Comparison of ENCODE assay signal across 9 mouse cellular contexts in the genomic region with DNA sequence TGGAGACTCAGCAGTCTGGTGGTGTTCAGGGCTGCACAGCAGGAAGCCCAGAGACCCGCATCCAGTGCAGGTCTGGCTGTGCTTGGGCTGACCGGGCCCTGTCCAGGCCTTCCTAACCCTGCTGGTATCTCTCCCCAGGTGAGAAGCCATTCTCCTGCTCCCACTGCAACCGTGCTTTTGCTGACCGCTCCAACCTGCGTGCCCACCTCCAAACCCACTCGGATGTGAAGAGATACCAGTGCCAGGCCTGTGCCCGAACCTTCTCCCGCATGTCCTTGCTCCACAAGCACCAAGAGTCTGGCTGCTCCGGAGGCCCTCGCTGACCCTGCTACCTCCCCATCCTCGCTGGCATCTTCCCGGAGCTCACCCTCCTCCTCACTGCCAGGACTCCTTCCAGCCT. TPM values are rescaled to one million over a fixed set of nuclear protein-coding genes. Genes with fewer than 3 reads are reported as not detected.
DNase-seq lines count a peak whose midpoint lies in the region; ATAC-seq and TF ChIP-seq lines count a peak whose summit lies in the region.
"Had no signal": no experiment of that assay in that cellular context is flagged by ENCODE, and none has a peak within 500 bp of the region (broad histone marks: within the 10 kb centered on the region; RNA-seq: fewer than 3 reads in every experiment).

No protein-coding gene starts in this region.

- no peak for TF ChIP-seq CTCF in E14TG2a.4 (conservative IDR thresholded peaks at IDR 0.05; ENCODE audit: low read length)

- DNase-seq in kidney, postnatal 36 days, result no peak
- no peak for DNase-seq in embryonic facial prominence, embryonic 11.5 days (ENCODE audit: low spot score)
- no peak for DNase-seq in limb, embryonic 14.5 days (ENCODE audit: low spot score)
- DNase-seq in MN1 (ENCODE audit: low spot score), result no peak
- DNase-seq: cerebellum, postnatal 36 days had no signal

- TF ChIP-seq POLR2A in limb, embryonic 14.5 days (IDR thresholded peaks at IDR 0.05; ENCODE audit: borderline replicate concordance, extremely low read depth, insufficient read depth, insufficient read length), result no peak

- no peaks in the 10 kb centered on the region for H3K9me3 ChIP-seq in kidney, embryonic 15.5 days (replicated peaks)
- no peaks in the 10 kb centered on the region for H3K9me3 ChIP-seq in E14TG2a.4 (ENCODE audit: low read length)
- no peaks in the 10 kb centered on the region for H3K9me3 ChIP-seq in embryonic facial prominence, embryonic 11.5 days (replicated peaks; ENCODE audit: control insufficient read depth, low read length)
- H3K9me3 ChIP-seq in limb, embryonic 14.5 days (ENCODE audit: control insufficient read depth, low read length), result no peaks in the 10 kb centered on the region

- H3K4me2 ChIP-seq in kidney, embryonic 15.5 days, result peak overlapping the region; percentile 82
- peak overlapping the region; percentile 92 for H3K4me2 ChIP-seq in embryonic facial prominence, embryonic 11.5 days (ENCODE audit: low read depth, low read length)
- peak overlapping the region; percentile 82 for H3K4me2 ChIP-seq in limb, embryonic 14.5 days (replicated peaks; ENCODE audit: low read depth, low read length, severe bottlenecking)

- 68% methylated on average over 12 of the region's 12 CpGs for WGBS in kidney, embryonic 15.5 days
- 56% methylated on average over 12 of the region's 12 CpGs for WGBS in embryonic facial prominence, embryonic 11.5 days
- WGBS in limb, embryonic 14.5 days, result 45% methylated on average over 11 of the region's 12 CpGs

- H3K27ac ChIP-seq in kidney, embryonic 15.5 days, result peak overlapping the region; percentile 95
- H3K27ac ChIP-seq in embryonic facial prominence, embryonic 11.5 days (replicated peaks; ENCODE audit: low read depth, low read length), result peak overlapping the region; percentile 94
- peak overlapping the region; percentile 80 for H3K27ac ChIP-seq in limb, embryonic 14.5 days (replicated peaks; ENCODE audit: low read depth, low read length)

- peaks cover 81% of the 10 kb centered on the region for H3K4me1 ChIP-seq in kidney, embryonic 15.5 days
- H3K4me1 ChIP-seq in E14TG2a.4 (replicated peaks; ENCODE audit: low read depth, low read length), result peaks cover 82% of the 10 kb centered on the region
- peaks cover 31% of the 10 kb centered on the region for H3K4me1 ChIP-seq in embryonic facial prominence, embryonic 11.5 days (ENCODE audit: control insufficient read depth, insufficient read depth, low read length)
- peaks cover 55% of the 10 kb centered on the region for H3K4me1 ChIP-seq in limb, embryonic 14.5 days (ENCODE audit: control insufficient read depth, insufficient read depth, low read length)

- H3K27me3 ChIP-seq in kidney, embryonic 15.5 days, result peaks cover 15% of the 10 kb centered on the region
- H3K27me3 ChIP-seq in E14TG2a.4 (ENCODE audit: insufficient read depth, low read length), result peaks cover 92% of the 10 kb centered on the region
- H3K27me3 ChIP-seq in embryonic facial prominence, embryonic 11.5 days (ENCODE audit: control insufficient read depth, insufficient read depth, low read length), result 0 out of 2 replicates have a peak, but pooled peaks cover under 1% of the 10 kb centered on the region
- peaks cover 9% of the 10 kb centered on the region; the same call in 1 of the 2 replicates for H3K27me3 ChIP-seq in limb, embryonic 14.5 days (ENCODE audit: control insufficient read depth, insufficient read depth, low read length)
- H3K27me3 ChIP-seq: Patski had no signal

- no peak for ATAC-seq in kidney, embryonic 15.5 days (replicated peaks; ENCODE audit: low FRiP score)
- ATAC-seq in embryonic facial prominence, embryonic 11.5 days (replicated peaks; ENCODE audit: insufficient number of reproducible peaks, low FRiP score, low TSS enrichment, low read depth), result no peak
- ATAC-seq in limb, embryonic 14.5 days (ENCODE audit: low FRiP score, low read depth), result no peak
- ATAC-seq in erythroid progenitor cell, adult 5-6 weeks (replicated peaks; ENCODE audit: low FRiP score, poor library complexity, severe bottlenecking), result no peak
- ATAC-seq: Patski had no signal

- peaks cover 10% of the 10 kb centered on the region; the same call in 1 of the 2 replicates for H3K36me3 ChIP-seq in kidney, embryonic 15.5 days
- H3K36me3 ChIP-seq in E14TG2a.4 (ENCODE audit: insufficient read depth, low read length), result peaks cover 6% of the 10 kb centered on the region; the same call in 1 of the 2 replicates
- H3K36me3 ChIP-seq in embryonic facial prominence, embryonic 11.5 days (replicated peaks; ENCODE audit: control insufficient read depth, insufficient read depth, low read depth, low read length), result no peaks in the 10 kb centered on the region; the same call in 1 of the 2 replicates
- peaks cover 47% of the 10 kb centered on the region for H3K36me3 ChIP-seq in limb, embryonic 14.5 days (ENCODE audit: control insufficient read depth, insufficient read depth, low read length)

- H3K9ac ChIP-seq in kidney, embryonic 15.5 days, result peak overlapping the region; percentile 52
- peak overlapping the region; percentile 84 for H3K9ac ChIP-seq in embryonic facial prominence, embryonic 11.5 days (replicated peaks; ENCODE audit: low read length)
- H3K9ac ChIP-seq in limb, embryonic 14.5 days (ENCODE audit: low read depth, low read length, severe bottlenecking), result peak overlapping the region; percentile 63

- peak overlapping the region; percentile 54 for H3K4me3 ChIP-seq in kidney, embryonic 15.5 days (replicated peaks)
- peak overlapping the region; percentile 62; the same call in 1 of the 2 replicates for H3K4me3 ChIP-seq in E14TG2a.4 (replicated peaks; ENCODE audit: low read length)
- peak overlapping the region; percentile 81 for H3K4me3 ChIP-seq in embryonic facial prominence, embryonic 11.5 days (ENCODE audit: low read depth, low read length)
- peak overlapping the region; percentile 77 for H3K4me3 ChIP-seq in limb, embryonic 14.5 days (replicated peaks; ENCODE audit: low read length)

RNA-seq across cellular contexts. Expression of gene Snai1, which starts 3.8 kb away (rescaled TPM):
- 34.3 and 37.7 TPM in 2 replicates for polyA plus RNA-seq in kidney, embryonic 15.5 days (2015; fragmentation: Nextera tagmentation; extraction: Ambion mirVana)
- polyA plus RNA-seq in embryonic facial prominence, embryonic 11.5 days (2014; fragmentation: Nextera tagmentation; extraction: Ambion mirVana), result 66.8 and 76.2 TPM in 2 replicates
- 123 and 187 TPM in 2 replicates for polyA plus RNA-seq in limb, embryonic 14.5 days (2012; rRNA removed)
- 67.9 and 69.1 TPM in 2 replicates for polyA plus RNA-seq in limb, embryonic 14.5 days (2014; fragmentation: Nextera tagmentation; extraction: Ambion mirVana)
- not detected in 2 replicates for total RNA-seq in erythroid progenitor cell, adult 5-6 weeks (2015; ENCODE audit: low replicate concordance)
- total RNA-seq in erythroid progenitor cell, adult 5-6 weeks (2017; ENCODE audit: low replicate concordance), result not detected in 2 replicates

RNA-seq across cellular contexts. Expression of gene Spata2, which starts 49.1 kb away (rescaled TPM):
- 17.8 and 17.9 TPM in 2 replicates for polyA plus RNA-seq in kidney, embryonic 15.5 days (2015; fragmentation: Nextera tagmentation; extraction: Ambion mirVana)
- 12.1 and 13.1 TPM in 2 replicates for polyA plus RNA-seq in embryonic facial prominence, embryonic 11.5 days (2014; fragmentation: Nextera tagmentation; extraction: Ambion mirVana)
- polyA plus RNA-seq in limb, embryonic 14.5 days (2012; rRNA removed), result 17.8 and 23.0 TPM in 2 replicates
- polyA plus RNA-seq in limb, embryonic 14.5 days (2014; fragmentation: Nextera tagmentation; extraction: Ambion mirVana), result 12.3 and 12.4 TPM in 2 replicates
- 7.5 and 8.6 TPM in 2 replicates for total RNA-seq in erythroid progenitor cell, adult 5-6 weeks (2015; ENCODE audit: low replicate concordance)
- 5.4 and 7.4 TPM in 2 replicates for total RNA-seq in erythroid progenitor cell, adult 5-6 weeks (2017; ENCODE audit: low replicate concordance)

RNA-seq across cellular contexts. Expression of gene Rnf114, which starts 49.3 kb away (rescaled TPM):
- 89.9 and 91.9 TPM in 2 replicates for polyA plus RNA-seq in kidney, embryonic 15.5 days (2015; fragmentation: Nextera tagmentation; extraction: Ambion mirVana)
- 113 and 119 TPM in 2 replicates for polyA plus RNA-seq in embryonic facial prominence, embryonic 11.5 days (2014; fragmentation: Nextera tagmentation; extraction: Ambion mirVana)
- 83.6 and 102 TPM in 2 replicates for polyA plus RNA-seq in limb, embryonic 14.5 days (2012; rRNA removed)
- 78.1 and 81.9 TPM in 2 replicates for polyA plus RNA-seq in limb, embryonic 14.5 days (2014; fragmentation: Nextera tagmentation; extraction: Ambion mirVana)
- 24.1 and 33.5 TPM in 2 replicates for total RNA-seq in erythroid progenitor cell, adult 5-6 weeks (2015; ENCODE audit: low replicate concordance)
- 10.2 and 17.8 TPM in 2 replicates for total RNA-seq in erythroid progenitor cell, adult 5-6 weeks (2017; ENCODE audit: low replicate concordance)
